Mouse (Mus musculus) heart, embryonic 11.5 days (tissue): ENCODE results near the gene Tkt. TPM values are rescaled to one million over a fixed set of nuclear protein-coding genes. Genes with fewer than 3 reads are reported as not detected.
A peak's percentile ranks its signal among the peaks of the same experiment; 100 is the strongest.

Experiments used
- ATAC-seq: fragments of 200-750 bp; cut with Nextera tagmentation; replicated peaks from 2 replicates; pipeline ENCODE4 v1.8.0; 2017; ENCODE audit warnings: moderate library complexity; ENCODE audit not compliant: insufficient number of reproducible peaks, low FRiP score, low TSS enrichment
- H3K27ac ChIP-seq: fragments of 300-500 bp; sonication (generic); 2 replicates; pipeline ENCODE4 v1.5.1; 2014; ENCODE audit warnings: mild to moderate bottlenecking, low read depth, low read length
- H3K27me3 ChIP-seq: fragments of 300-500 bp; sonication (generic); 2 replicates; pipeline ENCODE4 v1.6.1; 2014; ENCODE audit warnings: mild to moderate bottlenecking, low read length, mixed read lengths; ENCODE audit not compliant: control insufficient read depth, insufficient read depth
- H3K36me3 ChIP-seq: fragments of 300-500 bp; sonication (generic); 2 replicates; pipeline ENCODE4 v1.6.1; 2014; ENCODE audit warnings: mild to moderate bottlenecking, low read length, moderate library complexity, mixed read lengths; ENCODE audit not compliant: control insufficient read depth, insufficient read depth
- H3K4me1 ChIP-seq: fragments of 300-500 bp; sonication (generic); 2 replicates; pipeline ENCODE4 v1.6.1; 2014; ENCODE audit warnings: low read length; ENCODE audit not compliant: control insufficient read depth, insufficient read depth
- H3K4me2 ChIP-seq: fragments of 300-500 bp; sonication (generic); 2 replicates; pipeline ENCODE4 v1.6.1; 2014; ENCODE audit warnings: mild to moderate bottlenecking, moderate library complexity
- H3K4me3 ChIP-seq: fragments of 300-500 bp; sonication (generic); 2 replicates; pipeline ENCODE4 v1.5.1; 2014; ENCODE audit warnings: low read depth, low read length
- H3K9ac ChIP-seq: fragments of 300-500 bp; sonication (generic); 2 replicates; pipeline ENCODE4 v1.6.1; 2014; ENCODE audit warnings: mild to moderate bottlenecking, low read depth, low read length, moderate library complexity
- H3K9me3 ChIP-seq: fragments of 300-500 bp; sonication (generic); replicated peaks from 2 replicates; pipeline ENCODE4 v1.6.1; 2016; ENCODE audit warnings: low read length; ENCODE audit not compliant: control insufficient read depth
- WGBS: fragments of 180-500 bp; shearing (Covaris S2); extraction: QIAGEN DNeasy Blood & Tissue Kit; methylation state at CpG from one replicate; pipeline ENCODE4 v1.1.7; 2014; ENCODE audit not compliant: insufficient replicate concordance; 5-methylcytosine and 5-hydroxymethylcytosine counted together
- microRNA-seq: library from miRNA; unstranded; fragments of <30 nt; microRNA quantifications from one replicate; pipeline ENCODE4, GENCODE M21; 2016; ENCODE audit warnings: borderline number of aligned reads
- polyA plus RNA-seq: library from polyadenylated mRNA; unstranded; fragments of >200 nt; fragmentation: Nextera tagmentation; extraction: Ambion mirVana; gene quantifications from 2 replicates; pipeline ENCODE4 v1.2.1, GENCODE M21; 2014

The Tkt gene
- polyA plus RNA-seq, 1 experiment from 2014 or later = 38.6 TPM

GRCm38 (mm10) chr14:30622556-30622955, 74.4 kb downstream of the Tkt start:
- no peak overlapping the region for H3K4me2 ChIP-seq
- no peaks in the 10 kb centered on the region for H3K9me3 ChIP-seq
- H3K27me3 ChIP-seq = no peaks in the 10 kb centered on the region
- 88% methylated on average over 8 of the region's 8 CpGs for WGBS
- no peak for ATAC-seq
- no peak overlapping the region for H3K9ac ChIP-seq
- H3K27ac ChIP-seq = no peak overlapping the region
- peaks cover 22% of the 10 kb centered on the region for H3K4me1 ChIP-seq
- no peaks in the 10 kb centered on the region for H3K36me3 ChIP-seq
- no peak overlapping the region for H3K4me3 ChIP-seq

Small RNA genes within 50 kb of the gene (microRNA-seq; reads per million reads assigned to microRNA genes)
- gene Mir3076 = 3.7 reads per million, percentile 33 among the genes with 10 or more reads in this experiment

Other genes starting within 250 kb of the Tkt start
- 21.2 and 21.5 TPM in 2 replicates for gene Dcp1a, start 68.8 kb upstream of the Tkt start, polyA plus RNA-seq
- gene Cacna1d, start 56.9 kb upstream of the Tkt start, polyA plus RNA-seq = 9.7 and 17.5 TPM in 2 replicates
- 25.5 and 28.1 TPM in 2 replicates for gene Prkcd, start 77.9 kb downstream of the Tkt start, polyA plus RNA-seq
- gene Rft1, start 106.0 kb downstream of the Tkt start, polyA plus RNA-seq = 10.3 and 12.3 TPM in 2 replicates
- gene Sfmbt1, start 166.5 kb downstream of the Tkt start, polyA plus RNA-seq = 12.0 and 13.2 TPM in 2 replicates